Mouse (Mus musculus) ovary, postnatal 10 days (tissue): Measurements from ENCODE around the gene Xrra1.

ENCODE experiments used
- DNase-seq: peaks from one replicate; pipeline ENCODE4 v3.0.0; 2022; ENCODE audit warnings: low spot score

Xrra1 gene

DNA sequence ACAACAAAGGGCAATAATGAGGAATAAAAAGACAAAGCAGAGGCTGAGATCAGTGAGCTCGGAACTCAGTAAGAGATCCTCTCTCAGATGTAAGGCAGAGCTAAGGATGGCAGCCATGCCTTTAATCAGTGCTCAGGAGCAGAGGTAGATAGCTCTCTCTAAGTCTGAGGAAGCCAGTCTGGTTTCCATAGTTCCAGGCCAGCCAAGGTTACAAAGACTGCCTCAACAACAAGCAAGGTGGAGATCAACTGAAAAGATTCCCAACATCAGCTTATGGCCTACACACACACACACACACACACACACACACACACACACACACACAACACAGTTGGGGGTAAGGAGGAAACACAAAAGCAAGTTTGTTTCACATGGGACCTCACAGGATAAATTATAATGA is 7.8 kb upstream of the Xrra1 start:
- no peak for DNase-seq

DNA sequence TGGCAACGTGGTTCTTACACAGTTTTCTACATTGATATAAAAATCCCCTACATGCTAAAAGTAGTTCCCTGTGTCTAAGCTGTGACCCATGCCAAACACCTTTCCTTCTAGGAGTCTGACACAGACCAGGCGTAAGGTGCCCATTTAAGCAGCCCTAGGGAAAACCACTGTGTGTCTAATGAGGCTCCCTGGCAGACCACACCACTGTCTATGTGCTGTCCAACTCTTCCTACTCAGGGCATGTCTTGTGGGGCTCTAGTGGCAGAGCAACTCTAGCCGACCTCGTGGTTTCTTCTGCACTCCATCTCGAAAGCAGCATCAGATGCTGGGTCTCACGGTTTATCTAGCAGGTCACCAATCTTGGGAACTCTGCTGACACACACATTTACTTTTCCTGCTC is 7.3 kb upstream of the Xrra1 start:
- no peak for DNase-seq

DNA sequence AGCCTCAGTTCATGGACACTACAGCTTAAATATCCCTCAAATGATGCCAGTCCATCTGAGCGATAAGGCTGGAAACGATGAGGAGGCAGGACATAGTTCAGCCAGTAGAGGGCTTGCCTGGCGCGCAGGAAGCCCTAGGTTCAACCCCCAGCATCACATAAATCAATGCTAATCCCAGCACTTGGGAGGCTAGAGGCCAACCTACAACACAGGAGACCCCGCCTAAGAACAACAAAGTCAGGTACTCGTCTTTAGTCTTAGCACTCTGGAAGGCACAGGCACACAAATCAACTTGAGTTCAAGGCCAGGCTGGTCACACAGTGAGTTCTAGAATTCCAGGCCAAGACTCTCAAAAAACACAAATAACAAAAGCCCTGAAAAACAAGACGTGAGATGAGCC is 5.6 kb upstream of the Xrra1 start:
- no peak for DNase-seq

- DNase-seq = no peak
These were observed 4.6 kb upstream of the Xrra1 start for GRCm38 (mm10) chr7:99854311-99854710.

GRCm38 (mm10) chr7:99856266-99856861 is 2.6 kb upstream of the Xrra1 start:
- no peak for DNase-seq

DNA sequence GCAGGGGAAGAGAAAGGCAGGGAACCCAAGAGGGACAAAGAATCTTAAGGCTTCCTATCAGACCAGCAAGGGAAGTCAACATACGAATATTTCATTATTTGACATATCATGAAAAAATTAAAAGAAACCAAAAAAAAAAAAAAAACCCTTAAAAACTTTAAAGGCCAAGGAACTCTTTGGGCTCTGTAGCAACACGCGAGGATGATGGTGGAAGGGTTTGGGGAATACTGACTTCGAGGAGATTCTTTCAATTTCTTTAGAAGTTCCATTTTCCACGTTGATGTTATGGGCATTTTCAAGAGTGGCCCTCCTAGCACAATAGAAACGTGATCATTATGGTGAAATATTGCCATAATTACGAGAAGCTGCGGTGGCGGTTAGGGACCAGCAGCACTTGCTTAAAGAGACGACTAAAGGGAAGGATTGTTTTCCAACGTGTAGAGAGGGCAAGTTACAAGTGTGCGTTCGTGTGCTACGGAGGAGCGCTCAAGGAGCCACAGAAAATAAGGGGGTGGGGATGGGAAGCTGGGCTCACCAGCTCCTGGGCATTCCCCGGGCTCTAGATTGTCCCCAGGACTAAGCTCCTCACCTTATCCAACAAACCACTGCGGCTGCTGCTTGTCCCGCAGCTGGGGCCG is 622 bp upstream of the Xrra1 start:
- DNase-seq = no peak

GRCm38 (mm10) chr7:99863362-99863761 is 4.4 kb downstream of the Xrra1 start, which contains the start of gene Spcs2:
TSS of gene Spcs2 (minus strand) at chr7:99863462.
- no peak for DNase-seq

GRCm38 (mm10) chr7:99864241-99865028 is 5.5 kb downstream of the Xrra1 start:
- no peak for DNase-seq

- no peak for DNase-seq
These were observed 6.3 kb downstream of the Xrra1 start for GRCm38 (mm10) chr7:99865219-99865618.

GRCm38 (mm10) chr7:99869296-99869695 is 10.4 kb downstream of the Xrra1 start:
- no peak for DNase-seq

- no peak for DNase-seq
These were observed 15.0 kb downstream of the Xrra1 start for GRCm38 (mm10) chr7:99873965-99874364.

DNA sequence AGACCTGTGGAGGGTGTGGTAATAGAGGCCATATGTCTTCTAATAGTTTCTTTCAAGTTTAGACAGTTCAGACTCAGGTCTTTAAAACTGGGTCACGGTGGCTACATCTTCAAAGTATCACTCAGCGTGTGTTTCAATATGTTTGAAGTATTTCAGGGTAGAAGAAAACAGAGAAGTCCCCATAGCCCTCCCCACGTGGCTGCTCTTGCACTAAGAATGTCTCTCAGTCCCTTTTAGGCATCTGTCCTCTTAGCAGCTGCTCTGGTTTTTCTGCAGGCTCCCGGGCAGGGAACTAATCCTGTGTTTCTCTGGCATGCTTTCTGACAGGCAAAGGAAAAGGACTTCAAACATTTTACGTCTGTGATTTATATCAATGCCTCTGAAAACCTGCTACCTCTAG is 17.0 kb downstream of the Xrra1 start:
- no peak for DNase-seq

- peak; percentile 60 for DNase-seq
These were observed 17.4 kb downstream of the Xrra1 start for GRCm38 (mm10) chr7:99876345-99876744.

- DNase-seq = no peak
These were observed 19.3 kb downstream of the Xrra1 start for GRCm38 (mm10) chr7:99878254-99878653.

DNA sequence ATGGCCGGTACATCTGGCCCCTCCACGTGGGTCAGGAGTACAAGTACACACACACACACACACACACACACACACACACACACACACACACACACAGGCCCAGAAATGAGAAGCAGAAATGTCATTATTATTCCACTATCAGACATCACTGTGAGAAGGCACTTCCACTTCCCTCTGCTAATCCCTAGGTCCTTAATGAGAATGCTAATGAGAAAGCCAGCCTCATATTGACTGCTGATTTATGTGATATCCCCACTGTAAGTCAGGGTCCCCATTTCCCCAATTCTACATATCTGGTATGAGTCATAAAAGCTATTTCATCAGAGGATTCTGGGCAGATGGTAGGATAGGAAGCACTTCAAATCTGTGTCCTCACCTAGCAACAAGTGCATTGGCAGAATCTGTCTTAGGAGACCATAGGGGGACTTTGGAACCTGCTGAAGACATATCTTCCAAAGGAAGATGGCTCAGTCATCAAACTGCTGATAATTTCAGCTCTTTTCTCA is 28.4 kb downstream of the Xrra1 start:
- DNase-seq = no peak

DNA sequence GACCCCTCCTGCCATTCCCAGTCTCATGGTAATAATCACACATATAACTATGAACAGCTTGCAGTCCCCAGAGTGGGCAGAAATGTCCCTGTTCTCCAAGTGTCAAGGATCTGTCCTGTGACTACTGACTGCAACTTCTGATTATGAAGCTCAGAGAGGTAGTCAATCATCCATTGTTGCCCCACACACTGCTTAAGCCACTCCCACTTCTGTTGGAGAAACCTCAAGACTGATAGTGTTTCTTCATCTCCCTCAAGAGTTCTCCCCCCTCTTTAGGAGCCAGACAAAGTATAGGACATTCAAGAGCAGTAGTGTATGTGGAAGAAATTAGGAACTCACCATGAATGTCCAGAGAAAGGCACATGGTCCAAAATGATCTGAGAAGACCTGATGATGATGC is 28.8 kb downstream of the Xrra1 start:
- no peak for DNase-seq

DNA sequence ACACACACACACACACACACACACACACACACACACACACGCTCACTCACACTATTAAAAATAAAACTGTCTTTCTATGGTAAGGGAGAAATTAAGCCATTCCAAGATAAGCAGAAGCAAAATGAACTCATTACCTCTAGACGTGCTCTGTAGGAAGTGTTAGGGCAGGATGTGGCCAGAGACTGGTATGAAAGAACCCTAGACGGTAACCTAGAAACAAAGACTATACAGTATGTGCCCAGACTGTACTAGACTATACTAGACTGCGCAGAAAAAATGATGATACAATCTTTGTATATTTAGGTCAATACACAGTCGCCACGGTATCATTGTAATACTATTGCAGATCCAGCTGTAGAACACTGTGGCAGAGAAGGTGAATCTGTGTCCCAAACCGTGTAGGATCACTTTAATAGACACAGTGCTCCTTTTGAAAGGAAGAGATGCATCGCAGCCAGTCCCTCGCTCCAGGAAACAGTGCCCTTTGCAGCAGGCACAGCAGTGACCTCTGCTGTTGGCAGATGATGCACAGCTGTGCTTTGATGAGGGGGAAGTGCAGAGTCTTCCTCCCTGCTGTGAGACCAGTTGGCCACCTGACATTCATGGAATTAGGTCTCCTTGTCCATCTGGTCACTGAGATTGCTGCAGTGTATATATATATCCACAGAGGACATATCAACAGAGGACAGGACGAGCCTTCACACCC is 30.4 kb downstream of the Xrra1 start:
- no peak for DNase-seq

DNA sequence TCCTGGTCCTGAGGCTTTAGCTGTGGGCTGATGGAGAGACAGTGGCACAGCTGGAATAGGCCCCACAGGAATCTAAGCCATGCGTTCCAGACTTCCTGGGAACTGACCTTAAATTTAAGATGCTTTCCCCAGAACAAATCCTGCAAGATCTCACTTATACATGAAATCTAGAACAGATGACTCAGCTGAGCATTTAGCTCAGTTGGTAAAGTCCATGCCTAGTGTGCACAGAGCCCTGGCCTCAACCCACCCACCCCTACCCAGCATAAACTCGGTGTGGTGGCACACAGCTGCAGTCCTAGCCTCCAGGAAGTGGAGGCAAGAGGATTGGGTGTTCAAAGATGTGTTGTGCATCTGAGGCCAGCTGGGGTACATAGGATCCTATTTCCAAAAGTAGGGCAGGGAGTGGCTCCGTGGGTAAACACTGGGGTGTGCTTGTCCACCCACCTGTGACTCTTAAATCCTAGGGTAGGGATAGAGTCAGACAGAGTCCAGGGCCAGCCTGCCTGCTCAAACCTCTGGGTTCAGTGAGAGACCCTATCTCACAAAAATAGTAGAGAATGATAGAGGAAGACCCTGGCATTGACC is 31.3 kb downstream of the Xrra1 start:
- no peak for DNase-seq

DNA sequence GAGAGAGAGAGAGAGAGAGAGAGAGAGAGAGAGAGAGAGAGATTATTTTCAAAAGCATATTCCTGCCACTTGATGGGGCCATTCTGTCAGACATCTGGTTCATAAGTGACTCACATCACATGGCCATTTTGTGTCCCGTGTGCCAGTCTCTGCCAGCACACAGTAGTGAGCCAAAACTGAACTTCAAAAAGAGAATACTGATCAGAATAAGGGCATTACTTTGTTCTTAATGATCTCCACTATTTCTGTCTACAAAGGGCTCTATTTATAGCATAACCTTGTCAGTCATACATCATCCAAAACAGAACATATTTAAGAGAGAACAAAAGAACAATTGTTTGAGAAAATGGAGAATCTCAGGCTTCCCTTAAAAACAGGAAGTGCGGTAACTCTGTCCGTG is 32.6 kb downstream of the Xrra1 start:
- DNase-seq = no peak

DNA sequence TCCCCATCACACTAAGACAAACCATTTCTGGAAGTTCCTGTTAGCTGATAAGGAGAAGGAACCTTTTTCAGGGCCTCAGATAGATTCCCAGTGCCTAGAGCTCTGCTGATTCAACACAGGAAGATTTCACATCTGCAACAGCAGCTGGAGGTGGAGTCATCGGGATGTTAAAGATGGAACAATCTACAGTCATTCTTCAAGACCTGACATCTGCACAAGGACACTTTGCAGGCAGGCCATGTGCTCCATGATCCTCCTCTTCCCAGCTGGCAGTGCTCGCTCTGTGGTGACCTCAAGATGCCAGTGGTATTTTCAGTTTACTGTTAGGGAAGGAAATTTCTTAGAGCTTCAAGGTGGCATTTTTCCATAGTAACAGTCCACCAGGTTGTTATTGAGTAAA is 33.4 kb downstream of the Xrra1 start:
- DNase-seq = no peak

DNA sequence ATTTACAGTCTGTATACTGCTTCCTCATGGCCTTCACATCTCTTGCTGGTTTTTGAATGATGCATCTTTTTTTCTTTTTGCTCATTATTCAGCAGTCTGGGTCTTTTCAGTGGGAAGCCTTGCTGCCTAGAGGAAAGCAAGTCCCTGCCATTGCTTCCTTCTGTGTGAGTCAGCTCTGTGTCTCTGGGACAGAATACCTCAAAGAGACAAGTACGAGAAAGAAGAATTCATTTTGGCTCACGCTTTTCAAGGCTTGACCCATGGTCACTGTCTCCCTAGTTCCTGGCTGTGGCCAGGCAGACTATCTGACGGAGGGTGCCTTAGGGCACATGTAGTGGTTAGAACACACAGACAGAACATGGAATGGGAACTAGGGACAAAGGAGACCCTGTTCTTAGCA is 35.1 kb downstream of the Xrra1 start:
- DNase-seq = no peak

DNA sequence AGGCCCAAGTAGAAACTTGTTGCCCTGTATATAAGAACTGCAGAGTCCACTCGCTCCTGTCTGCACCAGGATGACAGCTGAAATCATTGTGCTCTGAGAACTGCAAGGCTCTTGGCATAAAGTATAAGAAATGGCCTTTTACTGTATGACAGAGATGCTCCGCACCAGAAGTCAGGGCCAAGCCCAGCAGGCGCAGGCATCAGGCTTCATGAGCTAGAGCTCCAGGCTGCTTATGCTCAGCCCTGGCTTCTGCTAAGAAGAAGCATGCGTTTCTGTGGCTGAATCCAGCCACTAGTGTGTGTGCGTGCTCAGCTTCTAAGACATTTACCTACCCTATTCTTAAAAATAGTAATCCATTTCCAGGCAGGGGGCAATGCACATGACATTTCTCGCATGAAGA is 35.6 kb downstream of the Xrra1 start:
- no peak for DNase-seq
